Mouse (Mus musculus) spleen, adult 18-20 months (tissue): Measurements from ENCODE around the gene Nbdy.

ENCODE experiments used
- DNase-seq, 2 experiments: peaks; one replicate each; pipeline ENCODE4 v3.0.0; 2022; ENCODE audit warnings: mixed read lengths in 2 of 2

Nbdy gene

GRCm38 (mm10) chrX:153723110-153723916, at the start of gene Nbdy:
Gene Nbdy (plus strand): TSS chrX:153723590.
- peak; percentile 9 to 14 for DNase-seq

GRCm38 (mm10) chrX:153695782-153696395, 27.5 kb upstream of the Nbdy start, which contains the start of gene Kctd12b:
Gene Kctd12b (minus strand): TSS chrX:153696391.
- peak in 1 of 2 experiments; percentile 1 for DNase-seq

- DNase-seq: no peak
These were observed 22.9 kb upstream of the Nbdy start for GRCm38 (mm10) chrX:153700463-153700862.

GRCm38 (mm10) chrX:153707735-153708134, 15.7 kb upstream of the Nbdy start:
- DNase-seq: no peak

GRCm38 (mm10) chrX:153716716-153717115, 6.7 kb upstream of the Nbdy start:
- no peak for DNase-seq

- DNase-seq: peak in 1 of 2 experiments; percentile 1
These were observed 3.8 kb upstream of the Nbdy start for GRCm38 (mm10) chrX:153719602-153720001.

GRCm38 (mm10) chrX:153724400-153724799, 1.0 kb downstream of the Nbdy start:
- no peak for DNase-seq

GRCm38 (mm10) chrX:153735697-153736096, 12.3 kb downstream of the Nbdy start:
- no peak for DNase-seq

GRCm38 (mm10) chrX:153742493-153742892, 19.1 kb downstream of the Nbdy start:
- DNase-seq: no peak

GRCm38 (mm10) chrX:153749230-153749629, 25.8 kb downstream of the Nbdy start:
- DNase-seq: no peak
